Mouse (Mus musculus) left cerebral cortex, adult 2 months (tissue): ENCODE results near the gene Srcin1. TPM values are rescaled to one million over a fixed set of nuclear protein-coding genes. Genes with fewer than 3 reads are reported as not detected.

ENCODE experiments used
- DNase-seq, 2 experiments: peaks; one replicate each; pipeline ENCODE4 v3.0.0; 2021 to 2022; ENCODE audit warnings: low spot score in 2 of 2, mixed read lengths in 1 of 2; ENCODE audit errors: extremely low spot score in 1 of 2
- H3K27ac ChIP-seq: fragments of 200-600 bp; 2 replicates; pipeline ENCODE4 v1.8.1; 2022
- H3K4me3 ChIP-seq: fragments of 200-600 bp; 2 replicates; pipeline ENCODE4 v1.8.1; 2022
- CTCF ChIP-seq: fragments of 200-600 bp; IDR thresholded peaks from 2 replicates; pipeline ENCODE4 v1.8.1; 2022; ENCODE audit warnings: antibody characterized with exemption, mild to moderate bottlenecking, moderate library complexity
- intact Hi-C: fragments of 180-260 bp; cut with DNase I; formaldehyde crosslinking; loops from one replicate; pipeline ENCODE4 v1.15.1; 2025
- total RNA-seq, 2 experiments: library from RNA; stranded (reverse); gene quantifications; 2 replicates each; pipeline ENCODE4 v1.2.3; 2021

The Srcin1 gene
- total RNA-seq, 2 experiments from 2014 or later: 308 to 318 TPM

DNA sequence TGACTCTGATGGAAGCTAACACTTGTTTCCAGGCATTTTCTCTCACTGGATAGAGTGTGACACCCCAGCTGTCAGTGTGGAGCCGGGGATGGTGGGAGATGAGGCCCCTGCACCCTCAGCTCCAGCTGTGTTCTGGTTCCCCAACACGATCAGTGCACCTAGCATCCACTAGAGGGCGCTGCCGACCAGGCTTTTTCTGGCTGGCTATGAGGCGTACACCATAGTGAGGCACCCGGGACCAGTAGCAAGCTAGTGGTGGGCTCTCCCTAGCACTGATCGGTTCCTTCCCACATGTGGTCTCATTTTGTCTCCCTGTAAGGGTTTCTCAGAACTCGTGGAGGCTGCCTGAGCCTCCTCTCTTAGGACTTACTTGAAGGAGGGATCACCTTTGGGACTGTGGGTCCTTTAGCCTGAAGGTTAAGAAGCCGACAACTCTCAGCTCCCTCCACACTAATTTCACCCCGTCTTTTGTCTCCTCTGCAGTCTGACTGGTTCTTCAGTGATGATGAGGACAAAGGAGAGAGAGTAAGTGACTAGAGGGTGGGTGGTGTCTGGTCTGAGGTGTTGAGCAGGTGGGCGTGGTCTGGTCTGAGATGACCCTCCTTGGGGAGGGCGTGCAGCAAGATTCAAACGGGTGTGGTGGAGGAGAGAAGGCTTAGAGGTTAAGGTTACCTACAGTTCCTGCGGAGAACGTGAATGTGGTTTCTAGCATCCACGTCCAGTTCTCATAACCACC lies 86.2 kb downstream of the Srcin1 start:
- peak; percentile 72 to 76 for DNase-seq
- intact Hi-C loops: loop anchor here (1.0 to 5.0 kb wide), 3 partner anchors 88 to 203 kb away; partner anchors contain the start of gene Srcin1

DNA sequence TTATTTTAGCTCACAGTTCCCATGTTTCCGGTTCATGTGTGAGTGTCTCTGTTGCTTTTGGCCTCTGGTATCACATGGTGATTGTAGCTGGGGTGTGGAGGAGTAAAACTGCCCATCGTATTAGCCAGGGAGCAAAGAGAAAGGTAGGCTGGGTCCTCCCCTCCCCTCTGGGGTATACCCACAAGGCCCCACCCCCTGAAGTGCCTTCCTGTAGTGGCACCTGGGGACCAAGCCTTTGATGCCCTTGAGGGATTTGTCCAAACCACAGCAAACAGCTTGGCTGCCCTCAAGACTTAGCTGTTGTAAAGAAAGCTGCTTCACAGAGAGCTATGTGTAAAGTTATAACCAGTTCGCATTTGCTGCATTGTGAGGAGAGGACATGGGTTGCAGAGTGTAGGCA lies 88.3 kb downstream of the Srcin1 start:
- no peak for TF ChIP-seq CTCF
- no peak overlapping the region for H3K27ac ChIP-seq
- DNase-seq: no peak
- no peak overlapping the region for H3K4me3 ChIP-seq
- intact Hi-C loops: loop anchor here (5.0 kb wide), 2 partner anchors 90 to 205 kb away; partner anchors contain the start of gene Srcin1

More for the DNA sequence above, 86.2 kb downstream of the Srcin1 start:
- Histone ChIP-seq H3K27ac (no peak overlapping the region), H3K4me3 (no peak overlapping the region)
- TF ChIP-seq CTCF: peak; percentile 96

DNA sequence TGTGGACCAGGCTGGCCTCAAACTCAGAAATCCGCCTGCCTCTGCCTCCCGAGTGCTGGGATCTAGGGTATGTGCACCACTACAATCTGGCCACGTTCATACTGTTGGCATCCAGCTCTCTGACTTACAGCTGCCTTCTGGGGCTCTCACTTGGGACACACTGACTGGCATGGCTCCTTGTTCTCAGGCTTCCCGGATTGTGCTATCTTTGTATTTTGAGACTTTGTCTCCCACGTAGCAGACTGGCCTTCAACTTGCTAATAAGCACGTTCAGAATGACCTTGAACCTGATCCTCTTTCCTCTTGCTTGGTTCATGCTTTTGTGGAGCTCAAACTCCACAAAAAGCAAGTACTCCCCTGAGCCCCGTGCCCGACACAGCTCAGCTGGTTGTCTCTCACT lies 90.3 kb downstream of the Srcin1 start:
- intact Hi-C loops: loop anchor here (5.0 kb wide), 2 partner anchors 92 to 207 kb away; partner anchors contain the start of gene Srcin1
- H3K4me3 ChIP-seq: no peak overlapping the region
- no peak for TF ChIP-seq CTCF
- H3K27ac ChIP-seq: no peak overlapping the region
- no peak for DNase-seq

DNA sequence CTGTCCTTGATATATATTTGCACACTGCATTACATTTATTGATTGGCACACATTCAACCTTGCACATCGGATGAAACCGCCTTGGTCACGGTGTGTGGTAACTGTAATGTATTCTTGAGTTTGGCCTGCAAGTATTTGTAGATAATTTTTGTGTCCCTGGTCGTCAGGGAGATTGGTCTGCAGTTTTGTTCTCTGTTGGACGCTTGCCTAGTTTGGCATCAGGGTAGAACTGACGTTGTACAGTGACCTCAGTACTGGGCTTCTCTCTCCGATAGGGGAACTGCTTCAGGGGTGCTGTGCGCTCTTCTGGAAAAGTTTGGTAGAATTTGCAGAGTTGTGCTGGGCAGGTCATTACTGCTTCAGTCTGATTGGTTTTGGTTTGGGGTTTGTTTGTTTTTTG lies 96.2 kb downstream of the Srcin1 start:
- no peak for TF ChIP-seq CTCF
- Histone ChIP-seq H3K4me3 (no peak overlapping the region), H3K27ac (no peak overlapping the region)
- intact Hi-C loops: no loop called here
- DNase-seq: no peak

DNA sequence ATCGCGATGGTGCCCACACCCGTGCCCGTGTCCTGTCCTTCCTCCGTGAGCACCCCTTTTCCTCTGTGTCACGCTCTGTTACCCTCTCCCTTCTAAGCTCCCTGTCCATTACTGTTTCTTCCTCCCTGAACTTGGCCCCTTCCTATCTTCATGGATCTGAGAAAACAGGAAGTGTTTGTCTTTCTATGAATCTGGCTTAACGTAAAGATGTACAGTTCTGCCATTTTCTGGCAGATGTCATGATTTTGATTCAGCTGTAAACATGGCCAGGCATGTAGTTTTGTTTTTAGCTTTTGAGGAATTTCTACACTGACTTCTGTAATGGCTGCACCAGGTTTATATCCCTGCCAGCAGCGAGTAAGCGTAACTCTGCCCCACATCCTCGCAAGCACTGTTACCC lies 96.9 kb downstream of the Srcin1 start:
- no peak overlapping the region for H3K27ac ChIP-seq
- no peak overlapping the region for H3K4me3 ChIP-seq
- TF ChIP-seq CTCF: no peak
- intact Hi-C loops: no loop called here
- no peak for DNase-seq

DNA sequence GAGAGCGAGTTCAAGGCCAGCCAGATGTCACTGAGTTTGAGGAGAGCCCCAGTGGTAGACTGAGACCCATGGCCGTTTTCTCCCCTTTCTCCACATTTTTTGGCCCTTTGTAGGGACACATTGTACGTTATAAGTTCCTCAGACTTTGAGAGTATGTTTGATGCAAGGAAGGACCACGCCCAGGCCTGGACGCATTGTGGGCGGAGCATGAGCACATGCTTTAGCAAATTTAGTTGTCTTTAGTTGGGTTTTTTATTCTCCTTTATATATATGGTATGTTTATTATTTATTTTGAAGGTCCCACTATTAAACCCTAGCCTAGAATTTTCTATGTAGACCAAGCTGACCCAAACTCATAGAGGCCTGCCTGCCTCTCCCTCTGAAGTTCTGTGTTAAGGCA lies 97.6 kb downstream of the Srcin1 start:
- TF ChIP-seq CTCF: no peak
- H3K27ac ChIP-seq: no peak overlapping the region
- H3K4me3 ChIP-seq: no peak overlapping the region
- no peak for DNase-seq
- intact Hi-C loops: no loop called here

DNA sequence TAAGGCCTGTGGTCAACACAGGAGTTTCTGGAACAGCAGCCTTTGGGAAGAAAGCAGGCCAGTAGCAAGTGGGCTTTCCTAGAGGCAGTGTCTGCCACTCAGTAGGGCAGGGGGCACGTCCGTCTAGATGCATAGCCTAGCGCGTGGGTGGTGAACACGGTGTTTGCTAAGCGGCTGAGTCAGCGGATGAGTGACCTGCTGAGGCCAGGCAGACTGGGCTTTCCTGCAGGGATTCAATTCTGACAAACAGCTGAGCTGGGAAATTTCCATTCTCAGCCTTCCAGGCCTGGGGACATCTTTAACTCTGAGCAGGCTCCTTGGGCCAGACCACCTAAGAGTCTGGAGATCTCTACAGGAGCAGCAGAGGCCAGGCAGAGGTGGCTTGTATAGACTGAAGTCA lies 98.6 kb downstream of the Srcin1 start:
- intact Hi-C loops: no loop called here
- Histone ChIP-seq H3K4me3 (no peak overlapping the region), H3K27ac (no peak overlapping the region; the same call in 1 of the 2 replicates)
- TF ChIP-seq CTCF: no peak
- DNase-seq: no peak

DNA sequence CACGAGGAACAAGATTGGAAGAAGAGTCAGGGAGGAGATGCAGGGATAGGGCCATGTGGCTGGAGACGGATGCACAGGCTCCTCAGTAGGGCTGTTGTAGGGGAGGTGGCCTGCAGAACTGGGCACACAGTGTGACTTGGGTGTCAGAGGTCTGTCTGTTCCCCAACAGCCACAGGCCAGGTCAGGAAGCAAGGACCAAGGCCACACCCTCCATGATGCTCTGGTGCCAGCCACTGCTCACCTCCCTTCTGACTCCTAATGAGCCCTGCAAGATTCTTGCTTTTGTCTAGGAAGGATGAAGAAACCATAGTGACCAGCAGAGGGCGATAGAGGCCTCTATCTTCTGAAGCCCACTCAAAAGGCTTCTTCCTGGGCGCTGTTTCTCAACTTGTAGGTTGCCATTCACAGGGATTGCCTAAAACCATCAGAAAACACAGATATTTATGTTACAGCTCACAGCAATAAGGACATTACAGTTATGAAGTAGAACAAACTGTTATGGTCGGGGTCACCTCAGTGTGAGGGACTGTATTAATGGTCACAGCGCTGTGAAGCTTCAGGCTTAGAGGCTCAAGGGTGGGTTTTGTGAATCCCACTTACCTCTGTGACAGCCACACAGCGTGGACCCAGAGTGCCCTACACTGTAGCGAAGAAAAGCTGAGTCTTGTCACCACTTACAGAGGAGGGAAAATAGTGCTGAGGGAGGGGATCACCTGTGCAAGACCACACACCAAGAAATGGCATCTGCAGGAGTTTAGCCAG lies 99.5 kb downstream of the Srcin1 start:
- DNase-seq: peak; percentile 59 to 63
- Histone ChIP-seq H3K4me3 (no peak overlapping the region), H3K27ac (no peak overlapping the region)
- peak; percentile 81 for TF ChIP-seq CTCF
- intact Hi-C loops: no loop called here

DNA sequence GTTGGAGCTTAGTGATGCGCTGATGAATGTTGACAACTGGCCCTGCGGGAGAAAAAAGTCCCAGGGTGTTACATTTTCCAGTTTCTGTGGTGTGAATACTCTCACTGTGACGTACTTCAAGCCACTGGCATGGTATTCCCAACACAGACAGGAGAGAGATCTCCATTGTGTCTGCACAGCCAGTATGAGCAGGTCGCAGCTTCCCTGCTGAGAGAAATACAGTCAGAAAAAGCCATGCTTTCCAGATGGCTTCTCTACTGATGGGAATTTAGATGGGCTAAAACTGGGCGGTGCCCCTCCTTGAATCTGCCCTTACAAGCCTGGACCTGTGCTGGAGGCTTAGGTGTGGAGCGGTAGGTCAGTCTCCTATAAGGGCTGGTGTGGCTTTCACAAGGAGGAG lies 104.7 kb downstream of the Srcin1 start:
- Histone ChIP-seq H3K27ac (no peak overlapping the region), H3K4me3 (no peak overlapping the region)
- TF ChIP-seq CTCF: no peak
- intact Hi-C loops: no loop called here
- no peak for DNase-seq

DNA sequence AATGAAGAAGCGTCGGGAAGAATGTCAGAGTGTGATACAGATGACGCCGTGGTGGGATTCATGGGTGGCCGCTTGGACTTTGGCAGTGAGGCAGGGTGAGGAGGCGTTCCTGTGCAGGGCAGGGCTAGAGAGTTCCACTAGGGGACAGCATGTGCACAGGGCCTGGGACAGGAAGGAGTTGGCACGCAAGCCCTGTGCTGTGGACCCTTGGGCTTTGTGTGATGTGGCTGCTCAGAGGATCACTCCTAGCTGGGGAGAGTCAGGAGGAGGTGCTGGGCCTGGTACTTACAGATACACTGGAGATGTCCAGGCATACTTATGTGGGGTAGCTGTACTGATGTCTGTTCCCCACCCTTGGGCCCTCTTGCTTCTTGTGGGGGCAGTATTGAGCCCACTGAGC lies 106.2 kb downstream of the Srcin1 start:
- H3K4me3 ChIP-seq: no peak overlapping the region
- TF ChIP-seq CTCF: no peak
- H3K27ac ChIP-seq: no peak overlapping the region
- intact Hi-C loops: loop anchor here (1.0 to 2.0 kb wide), 3 partner anchors 38 to 109 kb away; no protein-coding TSS in a partner anchor
- no peak for DNase-seq

DNA sequence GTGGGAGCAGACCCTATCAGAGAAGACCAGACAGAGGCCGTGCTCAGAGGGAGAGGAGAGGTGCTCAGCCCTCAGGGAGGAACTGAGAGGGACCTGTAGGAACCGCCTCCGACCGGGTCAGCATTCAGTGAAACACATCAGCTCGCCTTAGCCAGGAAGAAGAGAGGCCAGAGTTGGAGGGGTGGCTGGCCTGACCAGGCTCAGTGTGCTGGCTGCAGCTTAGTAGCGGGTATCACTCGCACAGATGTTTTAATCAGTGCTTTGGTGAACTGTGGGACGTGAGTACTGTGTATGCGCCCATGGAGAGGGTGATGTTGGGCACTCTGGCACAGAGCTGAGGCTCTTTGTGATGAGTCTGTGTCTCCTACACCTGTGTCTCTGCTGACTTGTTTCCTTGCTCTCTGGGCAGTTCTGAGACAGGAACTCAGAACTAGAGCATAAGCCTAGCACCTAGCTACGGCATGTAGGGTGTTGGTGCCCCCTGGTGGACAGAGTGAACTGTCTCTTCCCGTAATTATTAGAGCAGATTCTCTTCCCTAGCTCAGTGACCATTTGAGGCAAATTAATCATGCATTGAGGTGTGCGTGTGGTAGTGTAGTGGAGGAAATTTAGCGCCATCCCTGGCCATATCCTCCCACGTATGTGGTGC lies 107.2 kb downstream of the Srcin1 start:
- no peak overlapping the region for H3K4me3 ChIP-seq
- TF ChIP-seq CTCF: peak; percentile 95
- DNase-seq: peak; percentile 79 to 83
- H3K27ac ChIP-seq: no peak overlapping the region
- intact Hi-C loops: loop anchor here (1.0 to 2.0 kb wide), 3 partner anchors 36 to 108 kb away; no protein-coding TSS in a partner anchor
